18 mouse cellular contexts compared by ENCODE assay signal in genomic region chr1:185923723-185924122, GRCm38 (mm10).
DNase-seq lines count a peak whose midpoint lies in the region; TF ChIP-seq lines count a peak whose summit lies in the region.
"Had no signal": no experiment of that assay in that cellular context is flagged by ENCODE, and none has a peak within 500 bp of the region (broad histone marks: within the 10 kb centered on the region; RNA-seq: fewer than 3 reads in every experiment).

No protein-coding gene starts in this region.

- 41% methylated on average over 2 of the region's 2 CpGs for WGBS in lung, adult 2 months

- peak; percentile 10 to 40 for DNase-seq in lung, adult 18-20 months
- no peak for DNase-seq in lung, postnatal 14 days
- DNase-seq in lung, postnatal 25 days (ENCODE audit: low spot score) = peak; percentile 39
- no peak for DNase-seq in lung, adult 2 months
- DNase-seq in adipocyte (ENCODE audit: low spot score) = peak; percentile 35
- peak; percentile 36 for DNase-seq in fat pad, adult 2 months (ENCODE audit: extremely low read depth, low read depth, low spot score)
- no peak for DNase-seq in urinary bladder, postnatal 25 days (ENCODE audit: low spot score)
- DNase-seq in kidney, postnatal 36 days = no peak
- DNase-seq: adrenal gland, adult 8-10 months; cerebellum, adult 11-12 months; cerebellum, adult 2 months; cerebellum, adult 9-10 months; cerebellum, postnatal 10 days; cerebellum, postnatal 25 days had no signal

- H3K4me1 ChIP-seq in lung, adult 2 months (ENCODE audit: control insufficient read depth, insufficient read depth, low read length) = no peaks in the 10 kb centered on the region
- H3K4me1 ChIP-seq: embryonic facial prominence, embryonic 10.5 days; embryonic facial prominence, embryonic 12.5 days; forebrain, embryonic 10.5 days; forebrain, embryonic 12.5 days had no signal

- no peak for TF ChIP-seq CTCF in lung, adult 2 months (IDR thresholded peaks at IDR 0.05; ENCODE audit: insufficient read depth, low read length)

- no peak for TF ChIP-seq POLR2A in lung, adult 2 months (IDR thresholded peaks at IDR 0.05; ENCODE audit: borderline replicate concordance, extremely low read depth, low read depth, low read length)

- no peak overlapping the region for H3K4me3 ChIP-seq in lung, adult 2 months (replicated peaks; ENCODE audit: extremely low read depth, low read depth, low read length)
- H3K4me3 ChIP-seq: embryonic facial prominence, embryonic 10.5 days; embryonic facial prominence, embryonic 12.5 days; forebrain, embryonic 10.5 days; forebrain, embryonic 12.5 days had no signal

Comparison
In these comparisons a context has a peak if more than half of its experiments do, and no peak if none do; other contexts are left out.
1. DNase-seq: peak in lung, adult 18-20 months (2 of 2), lung, postnatal 25 days (single experiment), adipocyte (single experiment) and fat pad, adult 2 months (single experiment); none in lung, postnatal 14 days (single experiment), lung, adult 2 months (single experiment), urinary bladder, postnatal 25 days (single experiment) and kidney, postnatal 36 days (0 of 2).